Mouse (Mus musculus) E14TG2a.4 (cell line): ENCODE data around the gene Syngr1.

ENCODE experiments used
- CTCF ChIP-seq: conservative IDR thresholded peaks from 2 replicates; pipeline ENCODE4 v1.5.1; 2014; ENCODE audit warnings: low read length
- POU5F1 ChIP-seq: IDR thresholded peaks from 2 replicates; pipeline ENCODE4 v1.6.1; 2014; ENCODE audit warnings: low read length, borderline replicate concordance

GRCm38 (mm10) chr15:80082661-80083275 lies 8.4 kb upstream of the Syngr1 start:
- TF ChIP-seq CTCF (no peak), POU5F1 (no peak)
